ENCODE assay signal across 25 mouse cellular contexts in the genomic region with DNA sequence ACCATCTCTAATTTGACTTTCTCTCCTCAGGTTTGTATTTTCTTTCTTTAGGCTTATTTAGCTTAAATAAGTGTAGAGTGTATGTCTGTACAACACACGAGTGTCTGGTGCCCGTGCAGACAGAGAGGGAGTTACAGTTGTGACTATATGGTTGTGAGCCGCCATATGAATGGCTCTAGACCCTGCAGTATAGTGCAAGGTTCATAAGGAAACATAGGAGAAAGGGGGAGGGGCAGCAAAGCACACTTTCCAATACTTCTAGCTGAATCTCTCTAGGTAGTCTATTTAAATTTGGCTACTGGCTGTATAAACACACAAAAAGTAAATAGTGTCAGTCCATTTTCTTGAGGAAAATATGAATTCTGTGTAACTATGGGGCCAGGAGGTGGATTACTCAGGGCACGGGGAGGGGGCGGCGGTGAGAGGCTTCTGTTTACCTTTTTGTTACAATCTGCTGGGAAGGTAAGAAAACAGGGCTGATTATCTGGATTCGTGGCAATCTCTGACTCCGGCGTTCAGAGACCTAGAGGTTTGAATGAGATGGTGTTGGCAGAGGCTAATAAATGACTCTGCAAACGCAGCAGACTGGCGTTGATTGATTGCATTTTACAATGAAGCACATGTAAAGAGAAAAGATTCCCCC. TPM values are rescaled to one million over a fixed set of nuclear protein-coding genes. Genes with fewer than 3 reads are reported as not detected.
DNase-seq lines count a peak whose midpoint lies in the region; ATAC-seq lines count a peak whose summit lies in the region.
"Had no signal": no experiment of that assay in that cellular context is flagged by ENCODE, and none has a peak within 500 bp of the region (broad histone marks: within the 10 kb centered on the region; RNA-seq: fewer than 3 reads in every experiment).

No protein-coding gene starts in this region.

- WGBS in intestine, embryonic 14.5 days: 32% methylated on average over 11 of the region's 11 CpGs
- WGBS in intestine, embryonic 16.5 days: 26% methylated on average over 11 of the region's 11 CpGs
- WGBS in stomach, embryonic 15.5 days: 25% methylated on average over 11 of the region's 11 CpGs

- H3K4me1 ChIP-seq in intestine, embryonic 14.5 days (replicated peaks; ENCODE audit: control insufficient read depth, insufficient read depth, low read length): no peaks in the 10 kb centered on the region
- peaks cover 3% of the 10 kb centered on the region for H3K4me1 ChIP-seq in intestine, embryonic 16.5 days (ENCODE audit: control insufficient read depth, insufficient read depth, low read length)
- no peaks in the 10 kb centered on the region for H3K4me1 ChIP-seq in stomach, embryonic 15.5 days
- H3K4me1 ChIP-seq: embryonic facial prominence, embryonic 10.5 days; embryonic facial prominence, embryonic 12.5 days; forebrain, embryonic 13.5 days; forebrain, embryonic 15.5 days had no signal

- no peaks in the 10 kb centered on the region for H3K36me3 ChIP-seq in intestine, embryonic 14.5 days (ENCODE audit: control insufficient read depth, insufficient read depth, low read length)
- no peaks in the 10 kb centered on the region for H3K36me3 ChIP-seq in intestine, embryonic 16.5 days (ENCODE audit: control insufficient read depth, insufficient read depth, low read length)
- no peaks in the 10 kb centered on the region for H3K36me3 ChIP-seq in stomach, embryonic 15.5 days
- H3K36me3 ChIP-seq: embryonic facial prominence, embryonic 10.5 days; embryonic facial prominence, embryonic 12.5 days; forebrain, embryonic 15.5 days had no signal

- H3K4me2 ChIP-seq in intestine, embryonic 14.5 days (ENCODE audit: low read length): no peak overlapping the region
- no peak overlapping the region for H3K4me2 ChIP-seq in intestine, embryonic 16.5 days (ENCODE audit: low read depth, low read length)
- no peak overlapping the region for H3K4me2 ChIP-seq in stomach, embryonic 15.5 days
- H3K4me2 ChIP-seq: embryonic facial prominence, embryonic 12.5 days; forebrain, embryonic 13.5 days; forebrain, embryonic 15.5 days had no signal

- peak; percentile 50 for DNase-seq in heart, adult 11 months
- no peak for DNase-seq in heart, adult 9 months (ENCODE audit: low spot score in 2 of 2)
- no peak for DNase-seq in intestine, embryonic 14.5 days (ENCODE audit: low spot score)
- no peak for DNase-seq in adrenal gland, postnatal 10 days
- DNase-seq in urinary bladder, postnatal 36 days (ENCODE audit: low spot score in 2 of 2): no peak
- DNase-seq: adrenal gland, adult 2 months; adrenal gland, postnatal 14 days; adrenal gland, postnatal 36 days; cerebellum, adult 11-12 months; cerebellum, adult 2 months; cerebellum, adult 9-10 months; cerebellum, postnatal 10 days; cerebellum, postnatal 25 days had no signal

- peaks cover 22% of the 10 kb centered on the region for H3K27me3 ChIP-seq in intestine, embryonic 14.5 days (replicated peaks; ENCODE audit: control insufficient read depth, insufficient read depth, low read length)
- H3K27me3 ChIP-seq in intestine, embryonic 16.5 days (replicated peaks; ENCODE audit: control insufficient read depth, insufficient read depth, low read length): peaks cover 11% of the 10 kb centered on the region; the same call in 1 of the 2 replicates
- peaks cover 19% of the 10 kb centered on the region for H3K27me3 ChIP-seq in stomach, embryonic 15.5 days (replicated peaks)

- H3K9me3 ChIP-seq in intestine, embryonic 14.5 days (ENCODE audit: control insufficient read depth, low read length): no peaks in the 10 kb centered on the region
- H3K9me3 ChIP-seq in intestine, embryonic 16.5 days (ENCODE audit: control insufficient read depth, low read length): no peaks in the 10 kb centered on the region
- no peaks in the 10 kb centered on the region for H3K9me3 ChIP-seq in stomach, embryonic 15.5 days
- H3K9me3 ChIP-seq: embryonic facial prominence, embryonic 10.5 days; embryonic facial prominence, embryonic 12.5 days; forebrain, embryonic 13.5 days; forebrain, embryonic 15.5 days had no signal

- no peak overlapping the region for H3K27ac ChIP-seq in intestine, embryonic 14.5 days (ENCODE audit: low read depth)
- H3K27ac ChIP-seq in intestine, embryonic 16.5 days (ENCODE audit: low read length): peak overlapping the region; percentile 41; the same call in 1 of the 2 replicates
- peak overlapping the region; percentile 31; the same call in 1 of the 2 replicates for H3K27ac ChIP-seq in stomach, embryonic 15.5 days
- H3K27ac ChIP-seq: embryonic facial prominence, embryonic 10.5 days; embryonic facial prominence, embryonic 12.5 days; forebrain, embryonic 13.5 days; forebrain, embryonic 15.5 days had no signal

- H3K9ac ChIP-seq in intestine, embryonic 14.5 days (ENCODE audit: low read length): no peak overlapping the region
- no peak overlapping the region for H3K9ac ChIP-seq in intestine, embryonic 16.5 days (ENCODE audit: low read depth, low read length)
- H3K9ac ChIP-seq in stomach, embryonic 15.5 days: no peak overlapping the region
- H3K9ac ChIP-seq: embryonic facial prominence, embryonic 12.5 days; forebrain, embryonic 13.5 days; forebrain, embryonic 15.5 days had no signal

- H3K4me3 ChIP-seq in intestine, embryonic 14.5 days (ENCODE audit: low read depth, low read length): no peak overlapping the region
- H3K4me3 ChIP-seq in intestine, embryonic 16.5 days (ENCODE audit: low read length): no peak overlapping the region
- no peak overlapping the region for H3K4me3 ChIP-seq in stomach, embryonic 15.5 days (replicated peaks)
- H3K4me3 ChIP-seq: embryonic facial prominence, embryonic 10.5 days; embryonic facial prominence, embryonic 12.5 days; forebrain, embryonic 13.5 days; forebrain, embryonic 15.5 days had no signal

- peak; percentile 67 for ATAC-seq in intestine, embryonic 14.5 days (replicated peaks; ENCODE audit: low FRiP score, low TSS enrichment, low read depth)
- peak; percentile 39; the same call in 1 of the 2 replicates for ATAC-seq in intestine, embryonic 16.5 days
- ATAC-seq in stomach, embryonic 15.5 days (ENCODE audit: insufficient read depth, low FRiP score, low read depth): peak; percentile 67
- no peak for ATAC-seq in frontal cortex, adult (ENCODE audit: low TSS enrichment)
- ATAC-seq: forebrain, embryonic 13.5 days; forebrain, embryonic 15.5 days had no signal

RNA-seq across cellular contexts. Expression of a gene that starts 7.7 kb away (rescaled TPM):
- 0.79 and 6.4 TPM in 2 replicates for polyA plus RNA-seq in intestine, embryonic 14.5 days (2014; fragmentation: Nextera tagmentation; extraction: Ambion mirVana)
- polyA plus RNA-seq in intestine, embryonic 16.5 days (2015; fragmentation: Nextera tagmentation; extraction: Ambion mirVana): 3.8 and 5.3 TPM in 2 replicates
- polyA plus RNA-seq in stomach, embryonic 15.5 days (2015; fragmentation: Nextera tagmentation; extraction: Ambion mirVana): 10.0 and 14.0 TPM in 2 replicates
- total RNA-seq in adrenal gland, postnatal 10 days (2021): not detected
- total RNA-seq: adrenal gland, adult 2 months; adrenal gland, postnatal 14 days; adrenal gland, postnatal 36 days; MEL had no signal
- polyA plus RNA-seq: adrenal gland, adult 2 months; C2C12; cerebellum, adult 2 months; cortical plate, adult 2 months; embryonic facial prominence, embryonic 10.5 days; embryonic facial prominence, embryonic 12.5 days; embryonic facial prominence, embryonic 14.5 days; forebrain, embryonic 11.5 days; forebrain, embryonic 13.5 days; forebrain, embryonic 15.5 days had no signal

RNA-seq across cellular contexts. Expression of a gene that starts 45.0 kb away (rescaled TPM):
- 24.0 and 30.2 TPM in 2 replicates for polyA plus RNA-seq in intestine, embryonic 14.5 days (2014; fragmentation: Nextera tagmentation; extraction: Ambion mirVana)
- polyA plus RNA-seq in intestine, embryonic 16.5 days (2015; fragmentation: Nextera tagmentation; extraction: Ambion mirVana): 42.1 and 46.2 TPM in 2 replicates
- 8.1 and 9.8 TPM in 2 replicates for polyA plus RNA-seq in stomach, embryonic 15.5 days (2015; fragmentation: Nextera tagmentation; extraction: Ambion mirVana)
- not detected for total RNA-seq in adrenal gland, postnatal 10 days (2021)
- total RNA-seq: adrenal gland, adult 2 months; adrenal gland, postnatal 14 days; adrenal gland, postnatal 36 days; MEL had no signal
- polyA plus RNA-seq: adrenal gland, adult 2 months; C2C12; cerebellum, adult 2 months; cortical plate, adult 2 months; embryonic facial prominence, embryonic 10.5 days; embryonic facial prominence, embryonic 12.5 days; embryonic facial prominence, embryonic 14.5 days; forebrain, embryonic 11.5 days; forebrain, embryonic 13.5 days; forebrain, embryonic 15.5 days had no signal
